Mouse (Mus musculus) stomach, embryonic 16.5 days (tissue): Measurements from ENCODE around the gene I0C0044D17Rik. TPM values are rescaled to one million over a fixed set of nuclear protein-coding genes. Genes with fewer than 3 reads are reported as not detected.
"Not testable (repeated sequence)": the region's sequence is repeated elsewhere in the genome, so short reads cannot be mapped to it uniquely, and the experiment has no call there.

ENCODE experiments used
- ATAC-seq: fragments of 200-750 bp; cut with Nextera tagmentation; 2 replicates; pipeline ENCODE4 v1.8.0; 2017; ENCODE audit warnings: moderate number of reproducible peaks, moderate TSS enrichment; ENCODE audit not compliant: insufficient read depth, low FRiP score
- H3K27ac ChIP-seq: fragments of 300-500 bp; sonication (generic); 2 replicates; pipeline ENCODE4 v1.5.1; 2014; ENCODE audit warnings: low read length
- H3K27me3 ChIP-seq: fragments of 300-500 bp; sonication (generic); 2 replicates; pipeline ENCODE4 v1.6.1; 2014; ENCODE audit warnings: low read length, control low read depth, mixed read lengths; ENCODE audit not compliant: control insufficient read depth, insufficient read depth
- H3K36me3 ChIP-seq: fragments of 300-500 bp; sonication (generic); 2 replicates; pipeline ENCODE4 v1.6.1; 2014; ENCODE audit warnings: low read length; ENCODE audit not compliant: control insufficient read depth, insufficient read depth
- H3K4me1 ChIP-seq: fragments of 300-500 bp; sonication (generic); 2 replicates; pipeline ENCODE4 v1.6.1; 2014; ENCODE audit warnings: low read length, control low read depth, mixed read lengths; ENCODE audit not compliant: control insufficient read depth, insufficient read depth
- H3K4me2 ChIP-seq: fragments of 300-500 bp; sonication (generic); 2 replicates; pipeline ENCODE4 v1.6.1; 2014; ENCODE audit warnings: low read depth, low read length, mixed read lengths
- H3K4me3 ChIP-seq: fragments of 300-500 bp; sonication (generic); replicated peaks from 2 replicates; pipeline ENCODE4 v1.5.1; 2014; ENCODE audit warnings: mild to moderate bottlenecking, low read length
- H3K9ac ChIP-seq: fragments of 300-500 bp; sonication (generic); 2 replicates; pipeline ENCODE4 v1.6.1; 2014; ENCODE audit warnings: low read length
- H3K9me3 ChIP-seq: fragments of 300-500 bp; sonication (generic); replicated peaks from 2 replicates; pipeline ENCODE4 v1.6.1; 2016; ENCODE audit warnings: low read length, control low read depth; ENCODE audit not compliant: control insufficient read depth
- WGBS: fragments of 180-500 bp; shearing (Covaris S2); extraction: QIAGEN DNeasy Blood & Tissue Kit; methylation state at CpG from one replicate; pipeline ENCODE4 v1.1.7; 2014; 5-methylcytosine and 5-hydroxymethylcytosine counted together
- polyA plus RNA-seq: library from polyadenylated mRNA; unstranded; fragments of >200 nt; fragmentation: Nextera tagmentation; extraction: Ambion mirVana; gene quantifications from 2 replicates; pipeline ENCODE4 v1.2.1, GENCODE M21; 2015

Gene I0C0044D17Rik
- polyA plus RNA-seq, result not detected in 2 replicates

DNA sequence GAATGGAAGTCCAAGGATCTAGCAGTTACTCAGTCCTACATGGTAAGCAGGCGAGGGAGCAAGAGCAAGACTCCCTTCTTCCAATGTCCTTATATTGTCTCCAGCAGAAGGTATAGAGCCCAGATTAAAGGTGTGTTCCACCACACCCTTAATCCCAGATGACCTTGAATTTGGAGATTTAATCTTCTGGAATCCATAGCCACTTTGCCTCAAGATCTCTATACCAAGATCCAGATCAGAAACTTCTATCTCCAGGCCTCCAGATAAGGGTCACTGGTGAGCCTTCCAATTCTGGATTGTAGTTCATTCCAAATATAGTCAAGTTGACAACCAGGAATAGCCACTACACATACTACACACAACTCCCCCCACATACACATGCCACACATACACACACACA lies at the start of gene I0C0044D17Rik:
Gene I0C0044D17Rik (minus strand): TSS at position 101 of the 400 bp plus-strand sequence.
- 95% methylated on average over 1 of the region's 1 CpGs for WGBS
- not testable (repeated sequence) for H3K4me3 ChIP-seq

DNA sequence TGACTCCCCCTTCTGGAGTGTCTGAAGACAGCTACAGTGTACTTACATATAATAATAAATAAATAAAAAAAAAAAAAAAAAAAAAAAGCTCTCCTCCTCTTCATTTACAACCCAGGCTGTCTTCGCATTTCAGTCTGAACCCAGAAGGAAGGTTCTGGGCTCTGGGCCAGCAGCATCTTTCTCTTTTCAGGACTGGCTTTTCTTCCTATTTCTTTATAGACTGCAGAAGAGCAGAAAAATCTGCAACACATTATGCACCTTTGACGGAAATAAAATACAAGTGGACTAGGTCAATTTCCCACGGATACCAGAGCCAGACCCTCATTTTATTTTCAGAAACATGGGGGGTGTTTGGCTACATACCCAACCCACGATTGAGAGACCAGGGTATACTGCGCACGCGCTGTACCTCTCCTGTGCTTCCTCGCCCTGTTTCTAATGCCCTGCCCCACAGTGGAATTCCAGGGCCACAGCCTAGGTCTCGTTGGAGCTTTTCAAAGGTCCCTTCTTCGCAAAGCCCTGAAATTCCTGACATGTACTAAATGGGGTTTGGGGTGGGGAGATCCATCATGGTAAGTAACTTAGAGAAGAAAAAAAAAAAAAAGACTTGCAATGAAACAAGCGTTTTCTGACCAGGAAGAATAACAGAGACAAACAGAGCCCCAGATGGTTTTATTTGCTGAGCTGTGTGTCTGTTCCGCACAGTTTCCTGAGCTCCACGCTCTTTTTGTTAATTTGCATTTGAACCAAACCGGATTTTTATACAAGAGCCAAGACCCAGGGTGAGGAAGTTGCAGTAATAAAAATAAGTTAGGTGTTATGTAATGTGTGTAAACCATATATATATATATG lies 42.0 kb upstream of the I0C0044D17Rik start:
- H3K27ac ChIP-seq, result no peak overlapping the region
- no peak overlapping the region for H3K4me2 ChIP-seq
- no peak for ATAC-seq
- 0 out of 2 replicates have a peak, but pooled peaks cover 2% of the 10 kb centered on the region for H3K4me1 ChIP-seq
- H3K4me3 ChIP-seq, result no peak overlapping the region
- no peaks in the 10 kb centered on the region for H3K36me3 ChIP-seq
- 52% methylated on average over 14 of the region's 14 CpGs for WGBS
- H3K9ac ChIP-seq, result no peak overlapping the region
- H3K9me3 ChIP-seq, result no peaks in the 10 kb centered on the region
- no peaks in the 10 kb centered on the region for H3K27me3 ChIP-seq

More for the DNA sequence above, at the start of gene I0C0044D17Rik:
- not testable (repeated sequence) for H3K9ac ChIP-seq, H3K9me3 ChIP-seq, H3K27ac ChIP-seq, H3K27me3 ChIP-seq, ATAC-seq, H3K4me2 ChIP-seq, H3K36me3 ChIP-seq, H3K4me1 ChIP-seq

DNA sequence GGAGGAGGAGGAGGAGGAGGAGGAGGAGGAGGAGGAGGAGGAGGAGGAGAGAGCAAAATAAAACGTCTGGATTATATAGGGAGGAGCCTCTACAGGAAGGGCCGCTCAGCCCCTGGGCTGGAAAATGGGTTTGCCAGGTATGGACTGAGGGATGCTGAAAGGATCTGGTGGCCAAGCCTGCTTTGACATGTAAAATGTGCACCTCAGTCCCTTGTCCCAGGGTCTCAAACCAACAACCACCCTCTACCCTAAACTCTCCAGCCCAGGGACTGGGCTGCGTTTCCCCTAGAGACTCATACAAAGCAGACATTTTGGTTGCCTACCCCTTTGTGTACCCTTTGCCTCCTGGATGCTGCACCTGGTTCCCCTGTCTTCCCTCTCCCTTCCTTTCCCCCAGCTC lies 40.9 kb upstream of the I0C0044D17Rik start:
- no peak overlapping the region for H3K9ac ChIP-seq
- 88% methylated on average over 3 of the region's 3 CpGs for WGBS
- no peaks in the 10 kb centered on the region for H3K27me3 ChIP-seq
- no peak overlapping the region for H3K27ac ChIP-seq
- no peaks in the 10 kb centered on the region for H3K36me3 ChIP-seq
- peaks cover 4% of the 10 kb centered on the region; the same call in 1 of the 2 replicates for H3K9me3 ChIP-seq
- H3K4me2 ChIP-seq, result no peak overlapping the region
- no peak overlapping the region for H3K4me3 ChIP-seq
- 0 out of 2 replicates have a peak, but pooled peaks cover 2% of the 10 kb centered on the region for H3K4me1 ChIP-seq
- ATAC-seq, result no peak

DNA sequence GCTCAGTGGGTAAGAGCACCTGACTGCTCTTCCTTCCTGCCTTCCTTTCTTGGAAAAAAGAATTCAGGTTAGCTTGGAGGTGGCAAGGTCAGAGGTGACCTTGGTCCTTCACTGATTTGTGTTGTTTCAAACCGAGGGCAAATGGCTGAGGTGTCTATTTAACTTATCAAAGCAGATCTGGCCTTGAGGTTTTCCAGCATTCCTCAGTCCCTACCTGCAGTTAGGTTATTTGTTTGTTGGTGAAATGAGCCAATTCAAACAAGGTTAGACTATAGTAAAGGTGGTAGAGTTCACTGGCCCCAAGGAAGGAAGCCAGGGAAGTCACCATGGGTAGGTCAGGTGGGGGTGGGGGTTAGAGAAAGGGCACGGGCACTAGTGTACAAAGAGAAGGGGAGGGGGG lies 40.5 kb upstream of the I0C0044D17Rik start:
- Histone ChIP-seq H3K27ac (no peak overlapping the region), H3K27me3 (no peaks in the 10 kb centered on the region), H3K9me3 (peaks cover 4% of the 10 kb centered on the region; the same call in 1 of the 2 replicates), H3K4me2 (no peak overlapping the region), H3K4me3 (no peak overlapping the region), H3K9ac (no peak overlapping the region), H3K4me1 (0 out of 2 replicates have a peak, but pooled peaks cover 2% of the 10 kb centered on the region), H3K36me3 (no peaks in the 10 kb centered on the region)
- 29% methylated on average over 1 of the region's 2 CpGs for WGBS
- no peak for ATAC-seq

DNA sequence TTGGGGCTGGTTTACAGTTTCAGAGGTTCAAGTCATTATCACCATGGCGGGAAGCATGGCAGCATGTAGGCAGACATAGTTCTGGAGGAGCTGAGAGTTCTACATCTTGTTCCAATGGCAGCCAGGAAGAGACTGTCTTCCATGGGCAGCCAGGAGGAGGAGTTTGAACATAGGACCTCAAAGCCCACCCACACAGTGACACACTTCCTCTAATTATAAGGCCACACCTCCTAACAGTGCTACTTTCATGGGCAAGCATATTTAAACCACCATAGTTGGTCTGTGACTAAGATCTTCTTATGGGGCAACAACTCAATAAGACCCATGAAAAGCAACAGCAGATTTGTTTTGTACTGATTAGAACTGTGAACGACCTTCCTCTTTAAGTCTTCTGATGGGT lies 39.8 kb upstream of the I0C0044D17Rik start:
- H3K4me2 ChIP-seq, result no peak overlapping the region
- 78% methylated on average over 2 of the region's 2 CpGs for WGBS
- no peak overlapping the region for H3K9ac ChIP-seq
- ATAC-seq, result no peak
- H3K36me3 ChIP-seq, result no peaks in the 10 kb centered on the region
- no peak overlapping the region for H3K4me3 ChIP-seq
- H3K27ac ChIP-seq, result no peak overlapping the region
- H3K27me3 ChIP-seq, result no peaks in the 10 kb centered on the region
- 0 out of 2 replicates have a peak, but pooled peaks cover 2% of the 10 kb centered on the region for H3K4me1 ChIP-seq
- H3K9me3 ChIP-seq, result peaks cover 4% of the 10 kb centered on the region; the same call in 1 of the 2 replicates

DNA sequence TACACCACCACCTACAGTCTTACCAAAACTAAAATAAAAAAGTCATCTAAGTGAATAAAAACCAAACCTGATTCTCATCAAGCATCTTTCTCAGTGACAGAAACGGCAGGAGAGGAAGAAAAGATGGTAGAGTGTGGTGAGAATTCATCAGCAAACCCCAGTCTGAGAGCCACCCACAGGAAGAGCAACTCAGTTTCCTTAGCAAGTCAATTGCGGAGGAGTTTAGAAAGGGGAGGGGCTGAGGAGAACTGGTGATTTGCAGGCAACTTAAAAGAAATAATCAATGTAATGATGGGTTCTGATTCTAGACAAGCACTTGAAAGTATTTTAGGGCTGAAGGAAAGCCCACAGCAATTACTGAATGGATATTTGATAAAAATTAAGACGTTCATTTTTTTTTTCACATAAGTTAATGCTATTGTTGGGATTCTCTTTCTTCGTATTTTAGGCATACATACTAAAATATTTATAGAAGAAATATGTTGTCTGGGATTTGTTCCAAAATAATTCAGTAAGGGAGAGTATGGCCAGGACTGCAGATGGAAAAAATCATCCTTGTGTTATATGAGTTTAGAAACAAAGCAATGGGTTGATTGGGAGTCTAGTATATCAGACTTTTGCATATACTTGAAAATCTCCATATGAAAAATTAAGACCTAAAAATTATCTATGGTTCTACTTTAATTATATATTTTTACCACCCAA lies 34.7 kb upstream of the I0C0044D17Rik start:
- Histone ChIP-seq H3K27me3 (no peaks in the 10 kb centered on the region), H3K4me3 (no peak overlapping the region), H3K9ac (no peak overlapping the region), H3K4me2 (no peak overlapping the region), H3K9me3 (peaks cover 4% of the 10 kb centered on the region; the same call in 1 of the 2 replicates), H3K27ac (peak overlapping the region; percentile 50), H3K4me1 (0 out of 2 replicates have a peak, but pooled peaks cover 2% of the 10 kb centered on the region), H3K36me3 (no peaks in the 10 kb centered on the region)
- WGBS, result 46% methylated on average over 4 of the region's 4 CpGs
- no peak for ATAC-seq

DNA sequence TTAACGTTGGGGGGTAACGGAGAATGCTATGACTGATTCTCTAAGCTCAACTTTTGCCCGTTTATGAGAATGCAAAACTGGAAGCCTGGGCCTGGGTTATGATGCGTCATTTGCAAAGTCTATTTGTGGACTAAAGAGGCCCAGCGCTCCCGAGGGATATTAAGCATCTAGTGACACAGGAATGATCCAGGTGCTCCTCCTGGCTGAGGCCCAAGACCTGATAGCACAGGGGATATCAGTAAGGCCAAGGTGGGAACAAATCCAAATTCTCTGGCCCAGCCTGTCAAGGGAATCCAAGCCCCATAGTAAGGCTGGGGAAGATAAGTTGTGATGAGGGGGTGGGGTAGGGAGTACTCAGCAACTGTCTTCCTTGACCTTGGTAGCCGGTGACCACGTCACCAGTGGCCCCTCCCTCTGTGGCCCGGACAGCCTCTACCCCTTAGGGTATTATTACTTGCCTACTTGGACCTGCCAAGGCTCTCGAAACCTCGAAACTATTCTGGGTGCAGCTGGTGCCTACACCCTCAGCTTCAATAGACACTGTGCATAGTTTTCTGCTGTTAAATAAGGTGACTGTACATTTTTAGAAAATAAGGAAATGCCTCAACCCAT lies 33.5 kb upstream of the I0C0044D17Rik start:
- Histone ChIP-seq H3K4me3 (no peak overlapping the region), H3K4me2 (no peak overlapping the region), H3K9me3 (peaks cover 4% of the 10 kb centered on the region; the same call in 1 of the 2 replicates), H3K36me3 (no peaks in the 10 kb centered on the region), H3K4me1 (no peaks in the 10 kb centered on the region), H3K27ac (no peak overlapping the region), H3K27me3 (no peaks in the 10 kb centered on the region), H3K9ac (no peak overlapping the region)
- ATAC-seq, result no peak
- 64% methylated on average over 11 of the region's 11 CpGs for WGBS

DNA sequence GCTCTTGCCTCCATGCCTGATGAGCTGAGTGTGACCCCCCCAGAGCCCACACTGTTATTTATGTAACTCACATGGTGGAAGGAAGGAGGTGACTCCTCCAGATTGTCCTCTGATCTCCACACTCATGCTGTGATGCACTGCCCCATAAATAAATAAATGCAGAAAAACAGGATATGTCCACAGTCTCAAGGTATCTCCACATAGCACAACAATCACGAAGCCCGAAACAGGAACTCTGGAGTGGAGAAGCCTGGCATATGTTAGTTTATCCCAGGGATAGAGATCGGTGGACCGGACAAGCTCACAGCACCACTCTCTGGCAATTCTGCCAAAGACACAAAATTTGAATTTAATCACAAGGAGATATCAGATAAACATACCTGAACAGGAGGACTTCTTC lies 30.3 kb upstream of the I0C0044D17Rik start:
- Histone ChIP-seq H3K4me3 (no peak overlapping the region), H3K9ac (no peak overlapping the region), H3K4me1 (no peaks in the 10 kb centered on the region), H3K9me3 (no peaks in the 10 kb centered on the region), H3K4me2 (no peak overlapping the region), H3K36me3 (no peaks in the 10 kb centered on the region), H3K27me3 (no peaks in the 10 kb centered on the region), H3K27ac (no peak overlapping the region)
- no peak for ATAC-seq
- 86% methylated on average over 4 of the region's 4 CpGs for WGBS
